Mouse (Mus musculus): ENCODE results near the gene Myrf. TPM values are rescaled to one million over a fixed set of nuclear protein-coding genes. Genes with fewer than 3 reads are reported as not detected.

The Myrf gene
- total and polyA plus RNA-seq, 2 experiments: 3.0 to 31.4 TPM

- DNase-seq (ENCODE audit: extremely low read depth, low read depth, low spot score): no peak
- no peaks in the 10 kb centered on the region for H3K79me2 ChIP-seq (ENCODE audit: control insufficient read depth, insufficient read depth, low read length)
- TF ChIP-seq CTCF (IDR thresholded peaks at IDR 0.05; ENCODE audit: low read depth, low read length) (no peak), POLR2A (IDR thresholded peaks at IDR 0.05; ENCODE audit: extremely low read depth, insufficient read depth, low read length) (no peak)
- 61% methylated on average over 8 of the region's 8 CpGs for WGBS
- H3K36me3 ChIP-seq (ENCODE audit: control insufficient read depth, insufficient read depth, low read length): no peaks in the 10 kb centered on the region
- peaks cover 5% of the 10 kb centered on the region for H3K4me1 ChIP-seq (ENCODE audit: control insufficient read depth, insufficient read depth, low read length)
- no peaks in the 10 kb centered on the region for H3K27me3 ChIP-seq (ENCODE audit: control insufficient read depth, insufficient read depth, low read length)
- no peak overlapping the region for H3K27ac ChIP-seq (replicated peaks; ENCODE audit: insufficient read depth, low read depth, low read length)
- no peak overlapping the region for H3K4me3 ChIP-seq (ENCODE audit: insufficient read depth, low read depth, low read length)
- no peak overlapping the region for H3K9ac ChIP-seq (ENCODE audit: low read depth, low read length)
Observed at GRCm38 (mm10) chr19:10222656-10223055, 17.9 kb downstream of the Myrf start.

DNA sequence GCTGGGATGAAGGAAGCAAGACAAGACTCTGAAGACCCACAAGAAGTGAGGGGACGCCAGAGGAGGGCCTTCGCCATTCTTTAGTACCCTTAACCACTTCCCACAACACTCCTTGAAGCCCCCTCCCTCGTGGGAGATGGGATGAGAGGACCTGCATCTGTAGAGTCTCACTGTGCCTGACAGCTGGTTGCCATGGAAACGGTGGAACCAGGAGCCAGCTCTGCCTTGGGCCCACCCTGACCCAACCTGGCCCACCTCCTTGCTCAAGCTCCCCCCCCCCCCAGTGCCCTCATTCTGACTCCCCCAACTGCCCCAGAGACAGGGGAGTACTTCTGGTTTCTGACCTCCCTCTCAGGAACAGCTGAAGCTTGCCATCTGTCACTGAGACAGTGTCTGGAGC, 19.0 kb downstream of the Myrf start:
- Histone ChIP-seq H3K27me3 (ENCODE audit: control insufficient read depth, insufficient read depth, low read length) (no peaks in the 10 kb centered on the region), H3K27ac (replicated peaks; ENCODE audit: insufficient read depth, low read depth, low read length) (no peak overlapping the region), H3K4me1 (ENCODE audit: control insufficient read depth, insufficient read depth, low read length) (peaks cover 5% of the 10 kb centered on the region), H3K36me3 (ENCODE audit: control insufficient read depth, insufficient read depth, low read length) (no peaks in the 10 kb centered on the region), H3K9ac (ENCODE audit: low read depth, low read length) (no peak overlapping the region), H3K4me3 (ENCODE audit: insufficient read depth, low read depth, low read length) (no peak overlapping the region), H3K79me2 (ENCODE audit: control insufficient read depth, insufficient read depth, low read length) (no peaks in the 10 kb centered on the region)
- WGBS: 72% methylated on average over 4 of the region's 4 CpGs
- TF ChIP-seq CTCF (IDR thresholded peaks at IDR 0.05; ENCODE audit: low read depth, low read length) (no peak), POLR2A (IDR thresholded peaks at IDR 0.05; ENCODE audit: extremely low read depth, insufficient read depth, low read length) (no peak)
- DNase-seq (ENCODE audit: extremely low read depth, low read depth, low spot score): no peak

GRCm38 (mm10) chr19:10219593-10219992, 21.0 kb downstream of the Myrf start:
- no peaks in the 10 kb centered on the region for H3K4me1 ChIP-seq (ENCODE audit: control insufficient read depth, insufficient read depth, low read length)
- no peak overlapping the region for H3K4me3 ChIP-seq (ENCODE audit: insufficient read depth, low read depth, low read length)
- no peaks in the 10 kb centered on the region for H3K79me2 ChIP-seq (ENCODE audit: control insufficient read depth, insufficient read depth, low read length)
- DNase-seq (ENCODE audit: extremely low read depth, low read depth, low spot score): peak; percentile 66
- H3K27ac ChIP-seq (replicated peaks; ENCODE audit: insufficient read depth, low read depth, low read length): no peak overlapping the region
- TF ChIP-seq POLR2A (IDR thresholded peaks at IDR 0.05; ENCODE audit: extremely low read depth, insufficient read depth, low read length) (no peak), CTCF (IDR thresholded peaks at IDR 0.05; ENCODE audit: low read depth, low read length) (no peak)
- no peaks in the 10 kb centered on the region for H3K27me3 ChIP-seq (ENCODE audit: control insufficient read depth, insufficient read depth, low read length)
- H3K36me3 ChIP-seq (ENCODE audit: control insufficient read depth, insufficient read depth, low read length): no peaks in the 10 kb centered on the region
- no peak overlapping the region for H3K9ac ChIP-seq (ENCODE audit: low read depth, low read length)
- 65% methylated on average over 6 of the region's 6 CpGs for WGBS

- H3K79me2 ChIP-seq (ENCODE audit: control insufficient read depth, insufficient read depth, low read length): no peaks in the 10 kb centered on the region
- peak; percentile 76 for DNase-seq (ENCODE audit: extremely low read depth, low read depth, low spot score)
- no peaks in the 10 kb centered on the region for H3K4me1 ChIP-seq (ENCODE audit: control insufficient read depth, insufficient read depth, low read length)
- H3K27me3 ChIP-seq (ENCODE audit: control insufficient read depth, insufficient read depth, low read length): no peaks in the 10 kb centered on the region
- no peak overlapping the region for H3K27ac ChIP-seq (replicated peaks; ENCODE audit: insufficient read depth, low read depth, low read length)
- peak; percentile 52 for TF ChIP-seq CTCF (IDR thresholded peaks at IDR 0.05; ENCODE audit: low read depth, low read length)
- TF ChIP-seq POLR2A (IDR thresholded peaks at IDR 0.05; ENCODE audit: extremely low read depth, insufficient read depth, low read length): no peak
- no peak overlapping the region for H3K4me3 ChIP-seq (ENCODE audit: insufficient read depth, low read depth, low read length)
- H3K36me3 ChIP-seq (ENCODE audit: control insufficient read depth, insufficient read depth, low read length): no peaks in the 10 kb centered on the region
- 24% methylated on average over 3 of the region's 3 CpGs for WGBS
- H3K9ac ChIP-seq (ENCODE audit: low read depth, low read length): no peak overlapping the region
Observed at GRCm38 (mm10) chr19:10219108-10219507, 21.4 kb downstream of the Myrf start.

DNA sequence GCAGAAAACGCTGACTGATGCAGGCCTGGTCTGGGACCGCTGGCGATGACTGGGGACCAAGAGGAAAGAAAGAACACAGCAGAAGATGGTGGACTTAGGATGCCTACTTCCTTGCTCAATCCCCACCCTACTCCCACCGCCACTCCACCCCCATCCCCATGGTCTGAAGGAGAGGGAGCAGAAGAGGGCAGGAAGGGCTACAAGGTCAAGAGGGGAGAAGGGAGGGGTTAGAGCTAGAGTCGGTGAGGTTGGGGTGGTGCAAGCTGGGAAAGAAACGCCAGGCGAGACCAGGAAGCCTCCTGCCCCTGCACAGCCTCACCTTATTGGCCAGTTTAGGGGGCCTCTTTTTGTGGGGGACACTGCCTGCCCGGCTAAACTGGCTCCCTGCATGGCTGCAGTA, 24.4 kb downstream of the Myrf start:
- WGBS: 83% methylated on average over 8 of the region's 8 CpGs
- no peaks in the 10 kb centered on the region for H3K79me2 ChIP-seq (ENCODE audit: control insufficient read depth, insufficient read depth, low read length)
- no peak for DNase-seq (ENCODE audit: extremely low read depth, low read depth, low spot score)
- no peaks in the 10 kb centered on the region for H3K4me1 ChIP-seq (ENCODE audit: control insufficient read depth, insufficient read depth, low read length)
- no peak overlapping the region for H3K27ac ChIP-seq (replicated peaks; ENCODE audit: insufficient read depth, low read depth, low read length)
- TF ChIP-seq POLR2A (IDR thresholded peaks at IDR 0.05; ENCODE audit: extremely low read depth, insufficient read depth, low read length): no peak
- H3K27me3 ChIP-seq (ENCODE audit: control insufficient read depth, insufficient read depth, low read length): no peaks in the 10 kb centered on the region
- H3K4me3 ChIP-seq (ENCODE audit: insufficient read depth, low read depth, low read length): no peak overlapping the region
- H3K9ac ChIP-seq (ENCODE audit: low read depth, low read length): no peak overlapping the region
- 0 out of 2 replicates have a peak, but pooled peaks cover 2% of the 10 kb centered on the region for H3K36me3 ChIP-seq (ENCODE audit: control insufficient read depth, insufficient read depth, low read length)

DNA sequence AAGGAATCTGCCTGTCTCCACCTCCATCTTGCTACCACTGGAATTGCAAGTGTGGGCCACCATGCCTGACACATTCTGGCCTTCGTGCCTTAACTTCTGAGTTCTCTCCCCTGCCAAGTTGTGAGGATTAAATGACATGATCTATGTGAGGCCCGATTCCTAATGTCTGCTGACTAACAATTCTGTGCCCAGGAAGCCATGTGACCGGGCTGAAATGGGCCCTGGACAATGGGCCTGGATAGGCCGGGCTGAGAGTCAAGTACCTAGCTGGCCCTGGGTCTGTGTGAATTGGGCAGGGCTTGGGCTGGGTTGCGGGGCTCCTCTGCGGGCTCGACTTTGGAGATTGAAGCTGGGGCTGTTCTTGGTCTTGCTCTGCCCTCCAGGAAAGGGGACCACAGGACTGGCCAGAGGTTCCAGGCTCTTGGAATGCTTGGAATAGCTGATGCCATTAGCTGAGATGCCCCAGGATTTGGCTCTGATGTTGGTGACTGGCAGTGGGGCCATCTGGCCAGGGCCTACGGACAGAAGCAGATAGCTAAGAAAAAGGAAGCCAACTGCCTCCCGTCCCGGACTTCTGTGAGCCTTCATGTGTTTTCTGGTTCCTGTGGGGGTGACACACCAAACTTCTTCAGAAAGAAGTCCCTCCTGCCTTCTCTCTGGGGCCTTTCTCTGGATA, 26.6 kb downstream of the Myrf start:
- Histone ChIP-seq H3K36me3 (ENCODE audit: control insufficient read depth, insufficient read depth, low read length) (0 out of 2 replicates have a peak, but pooled peaks cover 2% of the 10 kb centered on the region), H3K27ac (replicated peaks; ENCODE audit: insufficient read depth, low read depth, low read length) (no peak overlapping the region), H3K4me3 (ENCODE audit: insufficient read depth, low read depth, low read length) (no peak overlapping the region), H3K27me3 (ENCODE audit: control insufficient read depth, insufficient read depth, low read length) (no peaks in the 10 kb centered on the region), H3K9ac (ENCODE audit: low read depth, low read length) (no peak overlapping the region), H3K79me2 (ENCODE audit: control insufficient read depth, insufficient read depth, low read length) (no peaks in the 10 kb centered on the region), H3K4me1 (ENCODE audit: control insufficient read depth, insufficient read depth, low read length) (no peaks in the 10 kb centered on the region)
- TF ChIP-seq POLR2A (IDR thresholded peaks at IDR 0.05; ENCODE audit: extremely low read depth, insufficient read depth, low read length): no peak
- no peak for TF ChIP-seq CTCF (IDR thresholded peaks at IDR 0.05; ENCODE audit: low read depth, low read length)
- WGBS: 85% methylated on average over 10 of the region's 10 CpGs
- DNase-seq (ENCODE audit: extremely low read depth, low read depth, low spot score): no peak

All from liver, adult 2 months (tissue).